Mouse (Mus musculus) spleen, adult 2 months (tissue): Measurements from ENCODE around the gene Atxn1.

ENCODE experiments used
- CTCF ChIP-seq: fragments of 200-500 bp; IDR thresholded peaks from 2 replicates; pipeline ENCODE4 v1.5.1; 2011; ENCODE audit warnings: mild to moderate bottlenecking, inconsistent platforms; ENCODE audit not compliant: insufficient read depth, insufficient read length, insufficient replicate concordance; ENCODE audit errors: extremely low read depth
- POLR2A ChIP-seq: fragments of 200-500 bp; IDR thresholded peaks from 2 replicates; pipeline ENCODE4 v1.6.1; 2011; ENCODE audit warnings: low read depth, low read length, inconsistent platforms

- TF ChIP-seq POLR2A (no peak), CTCF (no peak)
Measured at GRCm38 (mm10) chr13:45649197-45649812, 315.5 kb downstream of the Atxn1 start.
